ENCODE assay signal across 9 mouse cellular contexts in the genomic region with DNA sequence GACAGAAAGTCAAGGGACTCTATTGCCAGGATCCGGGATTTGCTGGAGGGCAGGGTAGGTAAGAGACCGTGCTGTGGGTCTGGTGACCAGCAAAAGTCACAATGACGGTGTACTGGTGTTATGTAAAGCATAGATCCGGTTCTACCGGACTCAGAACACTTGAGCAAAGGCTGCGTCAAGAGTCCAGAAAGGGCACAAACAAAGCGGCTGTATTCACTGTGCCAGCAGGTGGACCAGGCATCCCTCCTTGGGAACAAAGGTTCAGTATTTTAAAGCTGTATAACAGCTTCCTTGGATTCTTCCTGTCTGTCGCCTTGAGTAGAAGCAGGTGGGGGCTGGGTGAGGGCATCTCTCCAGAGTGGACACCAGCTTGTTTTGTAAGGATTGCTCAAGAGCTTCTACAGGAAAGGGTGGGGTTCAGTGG. TPM values are rescaled to one million over a fixed set of nuclear protein-coding genes. Genes with fewer than 3 reads are reported as not detected.
DNase-seq lines count a peak whose midpoint lies in the region; ATAC-seq and TF ChIP-seq lines count a peak whose summit lies in the region.
"Had no signal": no experiment of that assay in that cellular context is flagged by ENCODE, and none has a peak within 500 bp of the region (broad histone marks: within the 10 kb centered on the region; RNA-seq: fewer than 3 reads in every experiment).

No protein-coding gene starts in this region.

- 56% methylated on average over 8 of the region's 8 CpGs for WGBS in intestine, embryonic 15.5 days
- 38% methylated on average over 8 of the region's 8 CpGs for WGBS in liver, postnatal 0 days (ENCODE audit: insufficient replicate concordance)

- DNase-seq in ES-E14 (ENCODE audit: low read depth, low spot score) = no peak
- DNase-seq in liver, postnatal 0 days = peak; percentile 51
- no peak for DNase-seq in frontal cortex, postnatal 14 days (ENCODE audit: low spot score in 2 of 2)
- no peak for DNase-seq in layer of hippocampus, postnatal 10 days (ENCODE audit: low spot score in 2 of 2)
- DNase-seq in frontal cortex, postnatal 10 days (ENCODE audit: low spot score in 2 of 2) = no peak
- DNase-seq in frontal cortex, adult 2 months (ENCODE audit: extremely low spot score in 1 of 2, low spot score in 1 of 2) = no peak

- no peak overlapping the region; a peak in 1 of 4 replicates for H3K4me3 ChIP-seq in ES-E14 (ENCODE audit: insufficient read depth in 1 of 2, low read depth in 1 of 2, low read length in 2 of 2, poor library complexity in 1 of 2, severe bottlenecking in 1 of 2)
- H3K4me3 ChIP-seq in intestine, embryonic 15.5 days (replicated peaks) = no peak overlapping the region
- H3K4me3 ChIP-seq in liver, postnatal 0 days (ENCODE audit: low read depth, low read length) = no peak overlapping the region
- H3K4me3 ChIP-seq: neural tube, embryonic 12.5 days had no signal

- H3K27me3 ChIP-seq in intestine, embryonic 15.5 days (replicated peaks) = no peaks in the 10 kb centered on the region
- no peaks in the 10 kb centered on the region for H3K27me3 ChIP-seq in liver, postnatal 0 days (ENCODE audit: insufficient read depth, low read length)
- H3K27me3 ChIP-seq: neural tube, embryonic 12.5 days had no signal

- peak; percentile 20; the same call in 1 of the 2 replicates for TF ChIP-seq EP300 in liver, postnatal 0 days (IDR thresholded peaks at IDR 0.05; ENCODE audit: low read depth)

- peak overlapping the region; percentile 71 for H3K27ac ChIP-seq in ES-E14 (ENCODE audit: insufficient read depth, low read depth, low read length, poor library complexity, severe bottlenecking)
- peak overlapping the region; percentile 45 for H3K27ac ChIP-seq in intestine, embryonic 15.5 days
- H3K27ac ChIP-seq in liver, postnatal 0 days (ENCODE audit: low read depth) = peak overlapping the region; percentile 87
- H3K27ac ChIP-seq: neural tube, embryonic 12.5 days had no signal

- H3K9me3 ChIP-seq in ES-E14 (ENCODE audit: control insufficient read depth, insufficient read depth, low read depth, low read length) = no peaks in the 10 kb centered on the region
- no peaks in the 10 kb centered on the region for H3K9me3 ChIP-seq in intestine, embryonic 15.5 days
- no peaks in the 10 kb centered on the region for H3K9me3 ChIP-seq in liver, postnatal 0 days (ENCODE audit: low read length)
- H3K9me3 ChIP-seq: neural tube, embryonic 12.5 days had no signal

- no peaks in the 10 kb centered on the region for H3K36me3 ChIP-seq in ES-E14 (ENCODE audit: control insufficient read depth, insufficient read depth, low read length, poor library complexity, severe bottlenecking)
- H3K36me3 ChIP-seq in intestine, embryonic 15.5 days = no peaks in the 10 kb centered on the region
- H3K36me3 ChIP-seq in liver, postnatal 0 days (replicated peaks; ENCODE audit: insufficient read depth, low read length) = no peaks in the 10 kb centered on the region
- H3K36me3 ChIP-seq: neural tube, embryonic 12.5 days had no signal

- in situ Hi-C loops in ES-E14 (cut with MboI; ENCODE audit: low sequenced_read_pairs in 2 of 2, unreplicated experiment in 2 of 2) = no loop called here

- no peak overlapping the region; the same call in 1 of the 2 replicates for H3K4me2 ChIP-seq in intestine, embryonic 15.5 days (replicated peaks)
- peak overlapping the region; percentile 11 for H3K4me2 ChIP-seq in liver, postnatal 0 days (ENCODE audit: low read depth, low read length)
- H3K4me2 ChIP-seq: neural tube, embryonic 12.5 days had no signal

- no peak for TF ChIP-seq CTCF in liver, postnatal 0 days (IDR thresholded peaks at IDR 0.05; ENCODE audit: low read depth)

- 0 out of 2 replicates have a peak, but pooled peaks have one; percentile 17 for ATAC-seq in common myeloid progenitor, adult 5-6 weeks (replicated peaks; ENCODE audit: low read depth, poor library complexity, severe bottlenecking)
- peak; percentile 34 for ATAC-seq in intestine, embryonic 15.5 days
- peak; percentile 29 for ATAC-seq in liver, postnatal 0 days

- H3K9ac ChIP-seq in ES-E14 (ENCODE audit: insufficient read depth, low read depth, low read length, poor library complexity, severe bottlenecking) = peak overlapping the region; percentile 45
- no peak overlapping the region for H3K9ac ChIP-seq in intestine, embryonic 15.5 days
- no peak overlapping the region for H3K9ac ChIP-seq in liver, postnatal 0 days (replicated peaks)
- H3K9ac ChIP-seq: neural tube, embryonic 12.5 days had no signal

- peaks cover 6 to 30% of the 10 kb centered on the region in 2 experiments; a peak in 3 of 4 replicates for H3K4me1 ChIP-seq in ES-E14 (ENCODE audit: control insufficient read depth in 2 of 2, insufficient read depth in 2 of 2, low read length in 2 of 2, poor library complexity in 1 of 2)
- peaks cover 17% of the 10 kb centered on the region for H3K4me1 ChIP-seq in intestine, embryonic 15.5 days (replicated peaks)
- peaks cover 43% of the 10 kb centered on the region for H3K4me1 ChIP-seq in liver, postnatal 0 days (ENCODE audit: insufficient read depth)

TF ChIP-seq in ES-E14, 5 proteins besides CTCF, POLR2A, EP300 and RAD21:
- TF ChIP-seq ZNF384 (IDR thresholded peaks at IDR 0.05; ENCODE audit: low read depth, low read length) = no peak
- TF ChIP-seq HCFC1 (IDR thresholded peaks at IDR 0.05; ENCODE audit: borderline replicate concordance, insufficient read depth, low read length) = no peak
- TF ChIP-seq ZC3H11A (IDR thresholded peaks at IDR 0.05; ENCODE audit: borderline replicate concordance, low read depth, low read length) = no peak
- TF ChIP-seq CHD2 (IDR thresholded peaks at IDR 0.05; ENCODE audit: low read depth, low read length) = no peak
- no peak for TF ChIP-seq MAFK (IDR thresholded peaks at IDR 0.05; ENCODE audit: insufficient read depth, low read depth, low read length)

RNA-seq across cellular contexts. Expression of a gene that starts 22.3 kb away (rescaled TPM):
- total RNA-seq in ES-E14 (2012; rRNA removed) = 11.9 and 13.1 TPM in 2 replicates
- 17.6 and 20.8 TPM in 2 replicates for total RNA-seq in common myeloid progenitor, adult 5-6 weeks (2017)
- 23.5 and 26.0 TPM in 2 replicates for polyA plus RNA-seq in intestine, embryonic 15.5 days (2015; fragmentation: Nextera tagmentation; extraction: Ambion mirVana)
- polyA plus RNA-seq in liver, postnatal 0 days (2015; fragmentation: Nextera tagmentation; extraction: Ambion mirVana) = 16.4 and 16.6 TPM in 2 replicates
- total RNA-seq in layer of hippocampus, postnatal 10 days (2021) = 10 to 100 TPM; 14.3 to 15.5 TPM
- 18.0 and 21.5 TPM in 2 replicates for polyA plus RNA-seq in frontal cortex, adult 2 months (2012; rRNA removed)
